Mouse (Mus musculus) frontal cortex, postnatal 14 days (tissue): ENCODE data around the gene Fam98b.

Experiments used
- DNase-seq, 2 experiments: peaks; one replicate each; pipeline ENCODE4 v3.0.0; 2022; ENCODE audit warnings: low spot score in 2 of 2

The Fam98b gene

GRCm38 (mm10) chr2:117249255-117250000 lies at the start of gene Fam98b:
Gene Fam98b, plus strand, starts transcription at chr2:117249739.
- peak; percentile 84 to 86 for DNase-seq

GRCm38 (mm10) chr2:117200869-117201338 lies 48.6 kb upstream of the Fam98b start:
- DNase-seq, result no peak

DNA sequence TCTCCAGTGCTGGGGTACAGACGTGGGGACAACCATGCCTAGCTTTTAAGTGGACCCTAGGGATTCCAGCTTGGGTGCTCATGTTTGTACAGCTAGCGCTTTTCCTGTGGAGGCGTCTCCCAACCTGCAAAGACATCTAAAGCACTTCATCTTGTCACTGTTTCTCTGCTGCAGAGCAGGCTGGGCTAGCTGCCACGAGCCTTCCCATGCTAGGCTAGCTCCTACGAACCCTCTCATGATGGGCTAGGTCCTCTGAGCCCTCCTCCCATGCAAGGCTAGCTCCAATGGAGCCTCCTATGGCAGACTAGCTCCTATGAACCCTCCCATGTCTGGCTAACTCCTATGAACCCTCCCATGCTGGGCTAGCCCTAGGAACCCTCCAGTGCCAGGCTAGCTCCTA lies 46.2 kb upstream of the Fam98b start:
- peak; percentile 38 to 46 for DNase-seq

- no peak for DNase-seq
These were observed 45.0 kb upstream of the Fam98b start for GRCm38 (mm10) chr2:117204534-117204933.

DNA sequence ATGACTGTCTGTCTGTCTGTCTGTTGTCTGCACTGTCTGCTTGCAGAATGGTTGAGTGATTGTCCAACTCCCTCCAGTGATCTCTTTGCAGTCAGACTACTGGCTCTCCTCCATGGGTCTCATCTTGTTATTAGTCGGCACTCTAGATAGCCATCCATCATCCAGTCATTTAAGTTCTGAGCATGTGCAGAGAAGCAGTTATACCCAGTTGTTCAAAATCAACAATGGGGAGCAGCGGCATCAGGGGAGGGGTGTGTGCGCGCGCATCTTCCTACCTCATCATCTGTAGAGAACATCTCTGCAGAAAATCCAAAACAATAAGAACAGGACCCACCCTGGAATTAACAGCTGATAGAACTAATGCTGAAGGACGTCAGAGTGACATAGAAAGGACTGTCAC lies 44.5 kb upstream of the Fam98b start:
- DNase-seq, result no peak

- no peak for DNase-seq
These were observed 39.0 kb upstream of the Fam98b start for GRCm38 (mm10) chr2:117210416-117211085.

DNA sequence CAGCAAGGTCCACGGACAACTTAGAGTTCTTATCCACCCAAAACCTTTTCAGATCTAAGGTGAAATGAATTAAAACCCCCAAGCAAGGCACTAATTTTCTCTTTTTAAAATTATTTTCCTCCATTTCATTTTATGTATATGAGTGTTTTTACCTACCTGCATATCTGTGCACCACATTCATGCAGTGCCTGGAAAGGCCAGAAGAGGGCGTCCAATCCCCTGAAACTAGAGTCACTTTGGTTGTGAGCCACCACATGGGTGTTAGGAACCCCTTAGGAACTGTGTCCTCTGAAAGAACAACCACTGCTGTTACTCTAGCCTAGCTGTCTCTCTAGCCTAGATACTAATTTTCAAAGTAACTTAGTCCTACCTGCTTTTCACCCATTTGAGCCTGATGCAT lies 33.4 kb upstream of the Fam98b start:
- no peak for DNase-seq

GRCm38 (mm10) chr2:117217695-117218216 lies 31.8 kb upstream of the Fam98b start:
- peak in 1 of 2 experiments; percentile 33 for DNase-seq

DNA sequence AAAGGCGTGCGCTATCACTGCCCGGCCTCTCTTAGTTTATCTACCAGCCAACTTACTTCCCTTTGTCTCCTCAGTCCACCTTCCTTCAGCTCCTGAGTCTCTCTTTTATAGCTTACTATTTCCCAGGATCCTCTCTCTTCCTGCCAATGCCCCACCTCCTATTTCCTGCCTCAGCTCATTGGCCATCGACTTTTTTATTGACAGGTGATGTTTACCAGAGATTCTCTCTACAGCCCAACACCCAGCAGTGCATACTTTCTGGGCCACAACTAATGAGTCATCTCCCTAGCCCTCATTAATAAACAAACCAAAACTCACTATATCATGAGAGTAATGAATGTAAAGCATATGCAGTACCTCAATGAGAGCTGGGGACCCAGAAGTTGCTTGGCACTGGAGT lies 30.0 kb upstream of the Fam98b start:
- no peak for DNase-seq

DNA sequence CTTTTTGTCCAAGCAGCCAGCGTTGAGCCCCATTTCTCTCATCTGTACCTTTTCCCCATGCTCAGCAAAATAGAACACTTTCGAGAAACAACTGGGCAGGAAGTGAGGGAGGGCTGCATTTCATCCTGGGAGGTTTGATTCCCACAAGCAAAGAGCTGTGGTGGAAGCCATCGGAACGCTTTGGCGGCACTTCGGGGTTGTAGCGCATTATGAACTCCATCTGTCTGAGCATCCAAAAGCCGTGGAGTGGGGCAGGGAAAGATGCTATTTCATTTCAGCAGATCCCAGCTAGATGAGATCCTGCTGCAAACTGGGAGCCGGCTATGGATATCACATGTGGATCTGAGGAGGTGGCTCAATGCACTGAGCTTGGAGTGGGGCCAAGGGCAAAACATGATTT lies 26.9 kb upstream of the Fam98b start:
- no peak for DNase-seq

DNA sequence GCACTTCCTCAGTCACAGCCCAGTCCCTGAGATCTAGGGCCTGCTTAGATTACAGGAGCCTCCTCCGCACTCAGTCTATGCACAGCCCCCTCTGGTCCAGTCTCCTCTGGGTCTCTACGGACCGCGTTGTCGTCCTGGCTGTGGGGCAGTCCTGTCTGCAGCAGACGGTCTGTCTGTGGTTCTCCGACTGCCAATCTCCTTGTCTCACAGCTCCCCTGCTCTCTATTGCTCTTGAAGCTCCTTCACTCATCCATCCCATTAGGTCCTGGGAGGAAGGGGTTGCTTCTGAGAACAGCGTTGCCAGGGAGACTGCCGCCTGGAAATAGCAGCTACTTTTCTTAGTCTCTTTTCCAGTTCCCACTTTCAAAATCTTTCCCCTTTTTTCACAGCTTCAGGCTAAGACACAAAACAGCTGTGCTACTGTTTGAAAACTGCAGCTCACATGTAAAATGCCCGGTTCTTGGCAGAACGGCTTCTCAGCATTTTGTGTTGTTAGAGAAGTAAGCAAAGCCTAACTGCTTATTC lies 20.9 kb upstream of the Fam98b start:
- DNase-seq, result peak; percentile 25 to 34

- peak in 1 of 2 experiments; percentile 20 for DNase-seq
These were observed 19.3 kb upstream of the Fam98b start for GRCm38 (mm10) chr2:117230261-117230660.

- peak; percentile 78 to 89 for DNase-seq
These were observed 18.3 kb upstream of the Fam98b start for GRCm38 (mm10) chr2:117231257-117231656.

GRCm38 (mm10) chr2:117241953-117242352 lies 7.6 kb upstream of the Fam98b start:
- no peak for DNase-seq

DNA sequence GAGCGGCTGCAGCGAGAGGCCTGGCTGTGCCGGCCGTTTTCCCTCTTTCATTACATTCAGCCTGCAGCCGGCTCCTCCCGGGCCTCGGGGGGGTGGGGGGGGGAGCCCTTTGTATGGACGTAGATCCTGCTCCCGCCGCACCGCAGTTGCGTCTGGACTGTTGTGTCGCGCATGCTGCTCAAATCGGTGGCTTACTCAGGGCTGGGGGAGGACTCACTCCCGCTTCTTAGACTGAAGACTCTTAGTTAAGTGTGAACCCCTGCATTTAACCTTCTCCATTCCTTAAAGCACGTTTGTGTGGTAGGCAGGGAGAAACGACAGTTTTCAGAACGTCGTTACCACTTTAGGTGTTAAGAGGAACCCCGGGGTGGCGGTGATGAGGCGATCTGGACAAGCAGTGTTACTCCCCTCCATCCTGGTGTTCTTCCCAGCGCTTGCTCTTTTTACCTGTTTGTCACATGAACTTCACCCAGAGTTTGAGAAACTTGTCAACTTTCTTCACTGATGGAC lies 517 bp downstream of the Fam98b start:
- no peak for DNase-seq

GRCm38 (mm10) chr2:117255415-117255814 lies 5.9 kb downstream of the Fam98b start:
- DNase-seq, result no peak

GRCm38 (mm10) chr2:117257617-117258016 lies 8.1 kb downstream of the Fam98b start:
- DNase-seq, result no peak

- no peak for DNase-seq
These were observed 12.6 kb downstream of the Fam98b start for GRCm38 (mm10) chr2:117262184-117262583.

DNA sequence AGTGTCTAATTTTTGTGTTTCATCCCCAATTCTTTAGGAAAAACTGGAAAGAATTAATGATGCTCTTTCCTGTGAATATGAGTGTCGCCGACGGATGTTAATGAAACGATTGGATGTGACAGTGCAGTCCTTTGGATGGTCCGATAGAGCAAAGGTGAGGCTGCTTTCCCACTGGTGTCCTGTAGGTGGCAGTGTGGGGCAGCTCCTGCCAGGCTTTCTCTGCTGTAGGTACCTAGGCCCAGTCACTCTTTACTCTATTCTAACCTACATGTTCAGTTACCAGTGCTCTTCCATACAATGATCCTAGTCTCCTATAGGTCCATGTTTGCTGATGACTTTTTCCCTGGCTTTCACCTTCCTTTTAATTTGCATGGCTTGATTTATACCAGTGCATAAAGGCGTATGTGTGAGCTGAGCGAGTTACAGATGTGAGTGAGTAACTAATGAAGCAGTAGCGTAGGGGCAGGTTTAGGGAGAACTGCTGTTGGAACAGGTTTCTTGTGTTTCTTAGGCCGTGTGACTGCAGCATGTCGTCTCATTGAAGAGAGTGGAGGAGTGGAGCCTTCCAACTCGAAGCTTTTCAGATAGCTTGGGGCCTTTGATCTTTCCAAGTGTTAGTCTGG lies 14.4 kb downstream of the Fam98b start:
- DNase-seq, result peak; percentile 25 to 55

DNA sequence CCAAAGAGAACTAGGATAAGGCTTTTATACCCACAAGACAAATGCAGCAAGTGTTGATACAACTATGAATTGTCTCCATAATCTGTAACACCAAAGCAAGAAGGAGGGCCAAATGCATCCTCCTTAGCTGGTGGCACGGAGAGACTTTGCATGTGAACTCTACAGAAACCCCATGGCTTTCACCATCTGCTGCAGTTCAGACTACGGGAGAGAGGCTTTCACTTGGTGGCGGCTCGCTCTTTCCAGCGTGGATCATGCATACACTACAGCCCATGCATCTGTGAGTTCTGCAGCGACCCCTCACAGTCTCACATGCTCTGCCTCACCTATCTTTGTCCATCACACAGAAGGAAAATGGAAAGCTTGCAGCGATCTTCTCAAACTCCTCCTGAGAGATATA lies 38.8 kb downstream of the Fam98b start:
- no peak for DNase-seq

- DNase-seq, result no peak
These were observed 50.3 kb downstream of the Fam98b start for GRCm38 (mm10) chr2:117299596-117300448.
